Mouse (Mus musculus): Measurements from ENCODE around the gene Cmklr1.
"Not testable (repeated sequence)": the region's sequence is repeated elsewhere in the genome, so short reads cannot be mapped to it uniquely, and the experiment has no call there.

The Cmklr1 gene

GRCm38 (mm10) chr5:113619151-113619550 lies 31.1 kb downstream of the Cmklr1 start:
- DNase-seq, result no peak

- no peak for DNase-seq
Measured at GRCm38 (mm10) chr5:113618716-113619115, 31.5 kb downstream of the Cmklr1 start.

- DNase-seq, result no peak
Measured at GRCm38 (mm10) chr5:113611771-113612233, 38.4 kb downstream of the Cmklr1 start.

GRCm38 (mm10) chr5:113611131-113611530 lies 39.1 kb downstream of the Cmklr1 start:
- no peak for DNase-seq

GRCm38 (mm10) chr5:113610490-113610889 lies 39.7 kb downstream of the Cmklr1 start:
- DNase-seq, result no peak

- no peak for DNase-seq
Measured at GRCm38 (mm10) chr5:113609891-113610290, 40.3 kb downstream of the Cmklr1 start.

- DNase-seq, result no peak
Measured at GRCm38 (mm10) chr5:113608511-113608910, 41.7 kb downstream of the Cmklr1 start.

GRCm38 (mm10) chr5:113607941-113608431 lies 42.2 kb downstream of the Cmklr1 start:
- DNase-seq, result no peak

GRCm38 (mm10) chr5:113606961-113607785 lies 43.1 kb downstream of the Cmklr1 start:
- no peak for DNase-seq

- DNase-seq, result no peak
Measured at GRCm38 (mm10) chr5:113606121-113606520, 44.1 kb downstream of the Cmklr1 start.

GRCm38 (mm10) chr5:113604758-113605157 lies 45.5 kb downstream of the Cmklr1 start:
- DNase-seq, result no peak

- no peak for DNase-seq
Measured at GRCm38 (mm10) chr5:113603471-113603870, 46.8 kb downstream of the Cmklr1 start.

- no peak for DNase-seq
Measured at GRCm38 (mm10) chr5:113600803-113601202, 49.4 kb downstream of the Cmklr1 start.

- no peak for DNase-seq
Measured at GRCm38 (mm10) chr5:113600181-113600580, 50.0 kb downstream of the Cmklr1 start.

- no peak for DNase-seq
Measured at GRCm38 (mm10) chr5:113596780-113597353, 53.4 kb downstream of the Cmklr1 start.

- no peak for DNase-seq
Measured at GRCm38 (mm10) chr5:113596252-113596651, 54.0 kb downstream of the Cmklr1 start.

GRCm38 (mm10) chr5:113593911-113594705 lies 56.1 kb downstream of the Cmklr1 start:
- DNase-seq, result no peak

- no peak for DNase-seq
Measured at GRCm38 (mm10) chr5:113591751-113592230, 58.4 kb downstream of the Cmklr1 start.

- DNase-seq, result no peak
Measured at GRCm38 (mm10) chr5:113591166-113591565, 59.1 kb downstream of the Cmklr1 start.

- DNase-seq, result no peak
Measured at GRCm38 (mm10) chr5:113590010-113590640, 60.1 kb downstream of the Cmklr1 start.

- DNase-seq, result not testable (repeated sequence)
Measured at GRCm38 (mm10) chr5:113586458-113586849, 63.8 kb downstream of the Cmklr1 start.

- not testable (repeated sequence) for DNase-seq
Measured at GRCm38 (mm10) chr5:113585619-113586457, 64.4 kb downstream of the Cmklr1 start.
